Mouse (Mus musculus) embryonic facial prominence, embryonic 10.5 days (tissue): ENCODE results near the gene Fhad1. TPM values are rescaled to one million over a fixed set of nuclear protein-coding genes. Genes with fewer than 3 reads are reported as not detected.

ENCODE experiments used
- DNase-seq: peaks from one replicate; pipeline ENCODE4 v3.0.0-alpha.2; 2017; ENCODE audit warnings: low spot score
- H3K27ac ChIP-seq: fragments of 300-500 bp; sonication (generic); replicated peaks from 2 replicates; pipeline ENCODE4 v1.5.1; 2016; ENCODE audit warnings: mild to moderate bottlenecking
- H3K27me3 ChIP-seq: fragments of 300-500 bp; sonication (generic); replicated peaks from 2 replicates; pipeline ENCODE4 v1.6.1; 2016; ENCODE audit warnings: low read depth, mild to moderate bottlenecking; ENCODE audit not compliant: poor library complexity, severe bottlenecking
- H3K36me3 ChIP-seq: fragments of 300-500 bp; sonication (generic); replicated peaks from 2 replicates; pipeline ENCODE4 v1.6.1; 2016; ENCODE audit warnings: mild to moderate bottlenecking, moderate library complexity
- H3K4me1 ChIP-seq: fragments of 300-500 bp; sonication (generic); 2 replicates; pipeline ENCODE4 v1.6.1; 2016
- H3K4me3 ChIP-seq: fragments of 300-500 bp; sonication (generic); 2 replicates; pipeline ENCODE4 v1.5.1; 2016; ENCODE audit warnings: mild to moderate bottlenecking, moderate library complexity
- H3K9me3 ChIP-seq: fragments of 300-500 bp; sonication (generic); 2 replicates; pipeline ENCODE4 v1.6.1; 2016; ENCODE audit warnings: mild to moderate bottlenecking
- WGBS: fragments of 180-500 bp; shearing (Covaris S2); methylation state at CpG from one replicate; pipeline ENCODE4 v1.1.7; 2016; 5-methylcytosine and 5-hydroxymethylcytosine counted together
- polyA plus RNA-seq: library from polyadenylated mRNA; unstranded; fragments of >200 nt; fragmentation: Nextera tagmentation; extraction: Ambion mirVana; gene quantifications from 2 replicates; pipeline ENCODE4 v1.2.1, GENCODE M21; 2016

Fhad1 gene
- polyA plus RNA-seq, 1 experiment from 2014 or later = 0.50 TPM

- Histone ChIP-seq H3K4me1 (peaks cover 10% of the 10 kb centered on the region), H3K9me3 (peaks cover 6% of the 10 kb centered on the region; the same call in 1 of the 2 replicates), H3K27ac (0 out of 2 replicates have a peak overlapping the region, but pooled peaks have one; percentile 10), H3K36me3 (no peaks in the 10 kb centered on the region), H3K27me3 (no peaks in the 10 kb centered on the region), H3K4me3 (no peak overlapping the region)
- WGBS = 71% methylated on average over 11 of the region's 11 CpGs
- no peak for DNase-seq
Measured at GRCm38 (mm10) chr4:141942403-141942802, 72.5 kb downstream of the Fhad1 start.

- H3K4me1 ChIP-seq = peaks cover 10% of the 10 kb centered on the region
- 83% methylated on average over 8 of the region's 8 CpGs for WGBS
- H3K9me3 ChIP-seq = peaks cover 6% of the 10 kb centered on the region; the same call in 1 of the 2 replicates
- no peak overlapping the region for H3K4me3 ChIP-seq
- H3K36me3 ChIP-seq = no peaks in the 10 kb centered on the region
- no peak for DNase-seq
- H3K27me3 ChIP-seq = no peaks in the 10 kb centered on the region
- H3K27ac ChIP-seq = no peak overlapping the region
Measured at GRCm38 (mm10) chr4:141941289-141941688, 73.6 kb downstream of the Fhad1 start.

GRCm38 (mm10) chr4:141938535-141938934 lies 76.3 kb downstream of the Fhad1 start:
- no peak overlapping the region for H3K27ac ChIP-seq
- no peaks in the 10 kb centered on the region for H3K27me3 ChIP-seq
- 73% methylated on average over 4 of the region's 4 CpGs for WGBS

GRCm38 (mm10) chr4:141932785-141933574 lies 81.9 kb downstream of the Fhad1 start:
- H3K27me3 ChIP-seq = no peaks in the 10 kb centered on the region
- 65% methylated on average over 14 of the region's 14 CpGs for WGBS
- H3K27ac ChIP-seq = peak overlapping the region; percentile 59; the same call in 1 of the 2 replicates
- H3K4me1 ChIP-seq = peaks cover 26% of the 10 kb centered on the region
- peak; percentile 35 for DNase-seq
- no peaks in the 10 kb centered on the region for H3K36me3 ChIP-seq
- no peak overlapping the region for H3K4me3 ChIP-seq
- H3K9me3 ChIP-seq = no peaks in the 10 kb centered on the region

More at GRCm38 (mm10) chr4:141938535-141938934, 76.3 kb downstream of the Fhad1 start:
- no peak for DNase-seq
- H3K9me3 ChIP-seq = no peaks in the 10 kb centered on the region
- H3K4me3 ChIP-seq = no peak overlapping the region
- no peaks in the 10 kb centered on the region for H3K36me3 ChIP-seq
- peaks cover 10% of the 10 kb centered on the region for H3K4me1 ChIP-seq

- no peak overlapping the region for H3K4me3 ChIP-seq
- no peak overlapping the region for H3K27ac ChIP-seq
- DNase-seq = no peak
- H3K27me3 ChIP-seq = no peaks in the 10 kb centered on the region
- no peaks in the 10 kb centered on the region for H3K9me3 ChIP-seq
- WGBS = 89% methylated on average over 5 of the region's 5 CpGs
- no peaks in the 10 kb centered on the region for H3K36me3 ChIP-seq
- H3K4me1 ChIP-seq = peaks cover 23% of the 10 kb centered on the region
Measured at GRCm38 (mm10) chr4:141931526-141931925, 83.4 kb downstream of the Fhad1 start.

- Histone ChIP-seq H3K27ac (no peak overlapping the region), H3K9me3 (no peaks in the 10 kb centered on the region), H3K4me3 (no peak overlapping the region), H3K4me1 (peaks cover 29% of the 10 kb centered on the region), H3K27me3 (no peaks in the 10 kb centered on the region), H3K36me3 (no peaks in the 10 kb centered on the region)
- DNase-seq = no peak
- WGBS = 78% methylated on average over 11 of the region's 11 CpGs
Measured at GRCm38 (mm10) chr4:141930001-141930400, 84.9 kb downstream of the Fhad1 start.

- no peak overlapping the region for H3K27ac ChIP-seq
- no peaks in the 10 kb centered on the region for H3K36me3 ChIP-seq
Measured at GRCm38 (mm10) chr4:141928881-141929281, 86.0 kb downstream of the Fhad1 start.

GRCm38 (mm10) chr4:141925781-141926345 lies 89.0 kb downstream of the Fhad1 start:
- H3K36me3 ChIP-seq = no peaks in the 10 kb centered on the region
- H3K4me3 ChIP-seq = no peak overlapping the region
- 77% methylated on average over 5 of the region's 5 CpGs for WGBS
- peaks cover 18% of the 10 kb centered on the region for H3K4me1 ChIP-seq
- H3K27me3 ChIP-seq = no peaks in the 10 kb centered on the region
- H3K9me3 ChIP-seq = no peaks in the 10 kb centered on the region
- peak; percentile 34 for DNase-seq
- no peak overlapping the region for H3K27ac ChIP-seq

More at GRCm38 (mm10) chr4:141928881-141929281, 86.0 kb downstream of the Fhad1 start:
- Histone ChIP-seq H3K27me3 (no peaks in the 10 kb centered on the region), H3K4me3 (no peak overlapping the region), H3K4me1 (peaks cover 30% of the 10 kb centered on the region), H3K9me3 (no peaks in the 10 kb centered on the region)
- DNase-seq = no peak
- 66% methylated on average over 7 of the region's 7 CpGs for WGBS

- no peak for DNase-seq
- Histone ChIP-seq H3K27me3 (no peaks in the 10 kb centered on the region), H3K4me1 (peaks cover 10% of the 10 kb centered on the region), H3K27ac (no peak overlapping the region), H3K4me3 (no peak overlapping the region), H3K36me3 (no peaks in the 10 kb centered on the region), H3K9me3 (no peaks in the 10 kb centered on the region)
- 89% methylated on average over 11 of the region's 11 CpGs for WGBS
Measured at GRCm38 (mm10) chr4:141923961-141924360, 90.9 kb downstream of the Fhad1 start.

GRCm38 (mm10) chr4:141920391-141920790 lies 94.5 kb downstream of the Fhad1 start:
- no peak overlapping the region for H3K4me3 ChIP-seq
- no peaks in the 10 kb centered on the region for H3K9me3 ChIP-seq
- no peak for DNase-seq
- no peaks in the 10 kb centered on the region for H3K27me3 ChIP-seq
- WGBS = 89% methylated on average over 10 of the region's 10 CpGs
- H3K4me1 ChIP-seq = peaks cover 30% of the 10 kb centered on the region
- H3K36me3 ChIP-seq = no peaks in the 10 kb centered on the region
- no peak overlapping the region for H3K27ac ChIP-seq

GRCm38 (mm10) chr4:141917735-141918419 lies 97.0 kb downstream of the Fhad1 start:
- no peak for DNase-seq
- Histone ChIP-seq H3K27ac (peak overlapping the region; percentile 27; the same call in 1 of the 2 replicates), H3K4me3 (no peak overlapping the region), H3K9me3 (no peaks in the 10 kb centered on the region), H3K36me3 (no peaks in the 10 kb centered on the region), H3K4me1 (peaks cover 43% of the 10 kb centered on the region), H3K27me3 (no peaks in the 10 kb centered on the region)
- WGBS = 62% methylated on average over 7 of the region's 7 CpGs

GRCm38 (mm10) chr4:141914040-141914439 lies 100.8 kb downstream of the Fhad1 start:
- 34% methylated on average over 7 of the region's 7 CpGs for WGBS
- no peak overlapping the region for H3K4me3 ChIP-seq
- H3K27me3 ChIP-seq = no peaks in the 10 kb centered on the region
- H3K9me3 ChIP-seq = no peaks in the 10 kb centered on the region
- H3K27ac ChIP-seq = peak overlapping the region; percentile 62; the same call in 1 of the 2 replicates
- H3K4me1 ChIP-seq = peaks cover 41% of the 10 kb centered on the region
- peak; percentile 56 for DNase-seq
- H3K36me3 ChIP-seq = no peaks in the 10 kb centered on the region
